Mouse (Mus musculus): Measurements from ENCODE around the gene Mrpl53.
"Not testable (repeated sequence)": the region's sequence is repeated elsewhere in the genome, so short reads cannot be mapped to it uniquely, and the experiment has no call there.

Gene Mrpl53

DNA sequence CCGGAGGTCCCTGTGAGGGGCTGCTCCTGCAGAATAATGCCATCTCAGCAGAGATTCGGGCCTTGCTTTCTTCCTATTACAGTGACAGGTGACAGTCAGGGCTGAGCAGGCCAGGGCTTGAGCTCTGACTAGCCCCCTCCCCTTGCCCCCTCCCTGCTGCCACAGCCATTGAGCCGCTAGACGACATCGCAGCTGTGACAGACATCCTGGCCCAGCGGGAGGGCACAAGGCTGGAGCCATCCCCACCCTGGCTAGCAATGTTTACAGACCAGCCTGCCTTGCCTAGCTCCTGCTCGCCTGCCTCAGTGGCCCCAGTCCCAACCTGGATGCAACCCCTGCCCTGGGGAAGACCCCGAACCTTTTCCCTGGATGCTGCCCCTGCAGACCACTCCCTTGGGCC is 42.9 kb downstream of the Mrpl53 start:
- DNase-seq (ENCODE audit: low spot score) = no peak

DNA sequence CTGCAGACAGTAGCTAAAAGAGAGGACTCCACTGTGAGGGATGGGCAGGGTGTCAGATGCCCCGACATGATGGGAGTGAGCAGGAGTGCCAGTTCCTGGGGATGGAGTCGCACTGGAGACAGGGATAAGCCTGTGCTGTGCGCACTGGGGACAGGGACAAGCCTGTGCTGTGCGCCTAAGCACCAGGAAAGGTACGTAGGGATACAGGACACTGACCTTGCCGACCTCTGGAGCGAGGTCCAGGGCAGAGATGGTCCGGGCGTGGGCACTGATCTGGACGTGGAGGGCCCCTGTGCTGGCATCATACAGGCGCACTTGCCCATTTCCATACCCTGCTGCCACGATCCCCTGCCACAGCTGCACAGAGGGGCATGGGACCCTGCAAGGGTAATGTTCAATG is 44.2 kb downstream of the Mrpl53 start:
- DNase-seq (ENCODE audit: low spot score) = no peak

DNA sequence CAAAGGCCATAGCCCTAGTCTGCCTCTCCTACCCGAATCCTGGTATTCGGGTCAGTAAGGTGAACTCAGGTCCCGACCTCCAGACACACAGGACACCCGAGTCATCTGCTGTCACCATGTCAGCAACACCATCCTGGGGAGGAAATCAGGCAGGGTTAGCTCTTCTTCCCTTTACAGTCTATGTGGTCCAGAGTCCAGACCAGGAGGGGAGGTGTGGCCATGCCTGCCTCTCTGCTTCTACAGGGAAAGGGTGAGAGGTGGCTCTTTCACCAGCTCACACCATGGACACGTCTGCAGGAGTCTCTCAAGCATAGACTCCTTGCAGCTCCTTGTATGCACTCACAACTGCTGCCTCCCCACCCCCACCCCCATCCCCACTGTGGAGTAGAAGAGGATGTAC is 44.6 kb downstream of the Mrpl53 start:
- DNase-seq (ENCODE audit: low spot score) = no peak

DNA sequence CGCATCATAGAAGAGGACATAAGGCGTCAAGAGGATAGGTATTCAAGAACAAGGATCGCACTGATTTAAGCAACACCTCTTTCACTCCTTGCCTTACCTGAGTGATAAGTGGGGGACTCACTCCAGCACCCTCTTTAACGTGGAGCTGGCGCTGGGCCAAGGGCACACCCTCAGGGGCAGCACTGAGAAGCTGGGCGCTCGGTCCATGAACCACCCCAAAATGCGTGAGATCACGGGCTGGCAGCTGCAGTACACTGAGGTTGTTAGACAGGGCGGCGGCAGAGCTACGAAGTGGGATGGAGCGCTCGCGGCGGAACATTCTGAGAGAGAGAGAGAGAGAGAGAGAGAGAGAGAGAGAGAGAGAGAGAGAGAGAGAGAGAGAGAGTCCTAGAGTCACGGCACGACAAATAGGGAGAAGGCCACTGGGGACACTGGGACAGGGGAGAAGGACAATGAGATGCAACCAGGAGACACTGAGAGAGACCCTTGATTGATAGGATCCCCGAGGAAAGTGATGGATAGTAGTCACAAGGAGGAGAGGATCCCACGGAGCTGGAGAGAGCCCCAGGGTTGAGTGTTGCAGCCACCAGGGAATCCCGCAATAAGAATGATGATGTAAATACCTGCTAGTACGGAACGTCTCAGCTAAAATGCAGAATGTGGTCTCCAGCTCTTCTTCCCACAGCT is 46.9 kb downstream of the Mrpl53 start:
- peak; percentile 70 for DNase-seq (ENCODE audit: low spot score)

DNA sequence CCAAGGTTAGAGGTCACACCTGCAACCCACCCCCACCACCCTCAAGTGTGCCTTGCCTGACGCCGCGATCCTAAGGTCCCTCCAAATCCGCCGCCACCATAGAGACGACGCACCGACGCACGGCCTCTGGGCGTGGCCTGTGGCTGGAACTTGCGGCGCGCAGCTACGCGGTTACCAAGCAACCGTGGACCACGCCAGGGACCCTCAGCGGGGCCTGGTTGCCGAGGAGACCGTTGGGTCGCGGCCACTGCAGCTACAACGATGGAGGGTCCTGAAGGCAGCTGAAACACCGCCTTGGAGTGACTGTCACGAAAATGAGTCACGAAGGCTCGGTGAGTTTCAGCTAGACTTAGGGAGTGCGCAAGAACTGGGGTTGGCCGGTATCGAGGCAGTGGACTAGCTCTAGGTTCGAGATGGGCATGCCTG is 47.4 kb downstream of the Mrpl53 start, which contains the start of the genes Wdr54 and 1700003E16Rik:
Wdr54 (minus strand) TSS at position 139 of the 426 bp plus-strand sequence.
1700003E16Rik (plus strand) TSS at position 146 of the 426 bp plus-strand sequence.
- DNase-seq (ENCODE audit: low spot score) = peak; percentile 79

DNA sequence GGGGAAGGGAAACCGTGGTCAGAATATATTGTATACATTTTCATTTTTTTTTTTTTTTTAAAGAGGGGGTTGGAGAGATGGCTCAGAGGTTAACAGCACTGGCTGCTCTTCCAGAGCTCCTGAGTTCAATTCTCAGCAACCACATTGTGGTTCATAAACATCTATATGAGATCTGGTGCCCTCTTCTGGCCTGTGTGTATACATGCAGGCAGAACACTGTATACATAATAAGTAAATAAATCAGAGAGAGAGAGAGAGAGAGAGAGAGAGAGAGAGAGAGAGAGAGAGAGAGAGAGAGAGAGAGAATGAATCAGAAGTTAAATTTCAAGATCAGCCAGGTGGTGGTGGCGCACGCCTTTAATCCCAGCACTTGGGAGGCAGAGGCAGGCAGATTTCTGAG is 50.6 kb downstream of the Mrpl53 start:
- DNase-seq (ENCODE audit: low spot score) = not testable (repeated sequence)

All from testis, postnatal 10 days (tissue).